Mouse (Mus musculus) forebrain, embryonic 16.5 days (tissue): ENCODE data around the gene Dyrk1b. TPM values are rescaled to one million over a fixed set of nuclear protein-coding genes. Genes with fewer than 3 reads are reported as not detected.
A peak's percentile ranks its signal among the peaks of the same experiment; 100 is the strongest.

ENCODE experiments used
- ATAC-seq: fragments of 200-750 bp; cut with Nextera tagmentation; 2 replicates; pipeline ENCODE4 v1.8.0; 2017; ENCODE audit warnings: mild to moderate bottlenecking, moderate library complexity
- H3K27ac ChIP-seq: fragments of 300-500 bp; sonication (generic); 2 replicates; pipeline ENCODE4 v1.5.1; 2014; ENCODE audit warnings: low read length, control low read depth
- H3K27me3 ChIP-seq: fragments of 300-500 bp; sonication (generic); replicated peaks from 2 replicates; pipeline ENCODE4 v1.6.1; 2014; ENCODE audit warnings: low read length; ENCODE audit not compliant: control insufficient read depth, insufficient read depth
- H3K36me3 ChIP-seq: fragments of 300-500 bp; sonication (generic); 2 replicates; pipeline ENCODE4 v1.6.1; 2014; ENCODE audit not compliant: control insufficient read depth, insufficient read depth
- H3K4me1 ChIP-seq: fragments of 300-500 bp; sonication (generic); replicated peaks from 2 replicates; pipeline ENCODE4 v1.6.1; 2014; ENCODE audit warnings: low read length; ENCODE audit not compliant: control insufficient read depth, insufficient read depth
- H3K4me2 ChIP-seq: fragments of 300-500 bp; sonication (generic); 2 replicates; pipeline ENCODE4 v1.6.1; 2014; ENCODE audit warnings: mild to moderate bottlenecking, low read length, control low read depth
- H3K4me3 ChIP-seq: fragments of 300-500 bp; sonication (generic); replicated peaks from 2 replicates; pipeline ENCODE4 v1.5.1; 2014; ENCODE audit warnings: mild to moderate bottlenecking, low read length, control low read depth
- H3K9ac ChIP-seq: fragments of 300-500 bp; sonication (generic); replicated peaks from 2 replicates; pipeline ENCODE4 v1.6.1; 2014; ENCODE audit warnings: low read depth, low read length, control low read depth
- H3K9me3 ChIP-seq: fragments of 300-500 bp; sonication (generic); 2 replicates; pipeline ENCODE4 v1.6.1; 2016; ENCODE audit warnings: low read length; ENCODE audit not compliant: control insufficient read depth
- WGBS: fragments of 180-500 bp; shearing (Covaris S2); extraction: QIAGEN DNeasy Blood & Tissue Kit; methylation state at CpG from one replicate; pipeline ENCODE4 v1.1.7; 2014; 5-methylcytosine and 5-hydroxymethylcytosine counted together
- polyA plus RNA-seq: library from polyadenylated mRNA; unstranded; fragments of >200 nt; fragmentation: Nextera tagmentation; extraction: Ambion mirVana; gene quantifications from 2 replicates; pipeline ENCODE4 v1.2.1, GENCODE M21; 2015

Gene Dyrk1b
- polyA plus RNA-seq, 1 experiment from 2014 or later, result 14.8 TPM

GRCm38 (mm10) chr7:28165406-28165805 lies 13.9 kb upstream of the Dyrk1b start:
- 83% methylated on average over 6 of the region's 6 CpGs for WGBS
- no peaks in the 10 kb centered on the region for H3K27me3 ChIP-seq
- no peaks in the 10 kb centered on the region for H3K36me3 ChIP-seq
- no peak overlapping the region for H3K27ac ChIP-seq
- H3K4me1 ChIP-seq, result peaks cover 16% of the 10 kb centered on the region
- H3K4me2 ChIP-seq, result no peak overlapping the region
- no peak overlapping the region for H3K4me3 ChIP-seq
- peaks cover 3% of the 10 kb centered on the region; the same call in 1 of the 2 replicates for H3K9me3 ChIP-seq
- H3K9ac ChIP-seq, result no peak overlapping the region
- ATAC-seq, result no peak

GRCm38 (mm10) chr7:28168320-28169115 lies 10.8 kb upstream of the Dyrk1b start:
- Histone ChIP-seq H3K4me3 (peak overlapping the region; percentile 90), H3K27ac (peak overlapping the region; percentile 81; the same call in 1 of the 2 replicates), H3K9me3 (peaks cover 3% of the 10 kb centered on the region; the same call in 1 of the 2 replicates), H3K36me3 (no peaks in the 10 kb centered on the region), H3K4me2 (peak overlapping the region; percentile 97), H3K9ac (peak overlapping the region; percentile 58), H3K4me1 (peaks cover 29% of the 10 kb centered on the region), H3K27me3 (no peaks in the 10 kb centered on the region)
- WGBS, result 11% methylated on average over 9 of the region's 9 CpGs
- 0 out of 2 replicates have a peak, but pooled peaks have one; percentile 13 for ATAC-seq

GRCm38 (mm10) chr7:28169489-28170422 lies 9.5 kb upstream of the Dyrk1b start, which contains the start of gene Fbl:
Gene Fbl (plus strand): TSS chr7:28169710.
- H3K9ac ChIP-seq, result peak within 1 kb of the TSS; percentile 78
- peaks cover 3% of the 10 kb centered on the region; the same call in 1 of the 2 replicates for H3K9me3 ChIP-seq
- peak; percentile 96 for ATAC-seq
- H3K27ac ChIP-seq, result peak within 1 kb of the TSS; percentile 81
- peak within 1 kb of the TSS; percentile 97 for H3K4me2 ChIP-seq
- under 1% methylated on average over 80 of the region's 80 CpGs for WGBS
- peak within 1 kb of the TSS; percentile 90 for H3K4me3 ChIP-seq
- H3K36me3 ChIP-seq, result no peaks in the 10 kb centered on the region
- peaks cover 29% of the 10 kb centered on the region for H3K4me1 ChIP-seq
- no peaks in the 10 kb centered on the region for H3K27me3 ChIP-seq

- no peaks in the 10 kb centered on the region for H3K9me3 ChIP-seq
- peaks cover 16% of the 10 kb centered on the region for H3K4me1 ChIP-seq
- H3K27me3 ChIP-seq, result no peaks in the 10 kb centered on the region
- H3K4me2 ChIP-seq, result no peak overlapping the region
- no peak overlapping the region for H3K4me3 ChIP-seq
- ATAC-seq, result no peak
- no peak overlapping the region for H3K27ac ChIP-seq
- WGBS, result 94% methylated on average over 4 of the region's 4 CpGs
- peaks cover 13% of the 10 kb centered on the region for H3K36me3 ChIP-seq
- no peak overlapping the region for H3K9ac ChIP-seq
These were observed 3.9 kb upstream of the Dyrk1b start for GRCm38 (mm10) chr7:28175358-28175757.

- Histone ChIP-seq H3K4me3 (peak overlapping the region; percentile 67), H3K9ac (peak overlapping the region; percentile 77), H3K4me2 (peak overlapping the region; percentile 80), H3K27ac (peak overlapping the region; percentile 94), H3K27me3 (no peaks in the 10 kb centered on the region), H3K36me3 (peaks cover 40% of the 10 kb centered on the region), H3K4me1 (peaks cover 14% of the 10 kb centered on the region), H3K9me3 (no peaks in the 10 kb centered on the region)
- peak; percentile 95 for ATAC-seq
- WGBS, result under 1% methylated on average over 40 of the region's 56 CpGs
These were observed 590 bp downstream of the Dyrk1b start for GRCm38 (mm10) chr7:28179741-28180377.

- Histone ChIP-seq H3K4me2 (peak overlapping the region; percentile 80), H3K27me3 (no peaks in the 10 kb centered on the region), H3K27ac (no peak overlapping the region), H3K36me3 (peaks cover 47% of the 10 kb centered on the region), H3K4me3 (peak overlapping the region; percentile 67), H3K9ac (peak overlapping the region; percentile 77), H3K9me3 (no peaks in the 10 kb centered on the region), H3K4me1 (peaks cover 14% of the 10 kb centered on the region)
- 75% methylated on average over 5 of the region's 5 CpGs for WGBS
- ATAC-seq, result no peak
These were observed 1.6 kb downstream of the Dyrk1b start for GRCm38 (mm10) chr7:28180890-28181289.

- Histone ChIP-seq H3K36me3 (peaks cover 50% of the 10 kb centered on the region), H3K27me3 (no peaks in the 10 kb centered on the region), H3K4me1 (peaks cover 14% of the 10 kb centered on the region), H3K9me3 (no peaks in the 10 kb centered on the region), H3K4me3 (no peak overlapping the region), H3K27ac (no peak overlapping the region), H3K9ac (no peak overlapping the region), H3K4me2 (peak overlapping the region; percentile 80; the same call in 1 of the 2 replicates)
- 94% methylated on average over 12 of the region's 12 CpGs for WGBS
- no peak for ATAC-seq
These were observed 2.1 kb downstream of the Dyrk1b start for GRCm38 (mm10) chr7:28181376-28181775.

- H3K36me3 ChIP-seq, result peaks cover 50% of the 10 kb centered on the region
- no peaks in the 10 kb centered on the region for H3K27me3 ChIP-seq
- ATAC-seq, result no peak
- no peak overlapping the region for H3K9ac ChIP-seq
- H3K9me3 ChIP-seq, result no peaks in the 10 kb centered on the region
- H3K4me2 ChIP-seq, result no peak overlapping the region
- H3K4me3 ChIP-seq, result no peak overlapping the region
- peaks cover 14% of the 10 kb centered on the region for H3K4me1 ChIP-seq
- 95% methylated on average over 22 of the region's 22 CpGs for WGBS
- H3K27ac ChIP-seq, result no peak overlapping the region
These were observed 3.1 kb downstream of the Dyrk1b start for GRCm38 (mm10) chr7:28182320-28182719.
